Mouse (Mus musculus) limb, embryonic 12.5 days (tissue): ENCODE data around the gene Itpr2. TPM values are rescaled to one million over a fixed set of nuclear protein-coding genes. Genes with fewer than 3 reads are reported as not detected.

Experiments
- ATAC-seq: fragments of 200-750 bp; cut with Nextera tagmentation; 2 replicates; pipeline ENCODE4 v1.8.0; 2017; ENCODE audit warnings: low read depth, moderate TSS enrichment; ENCODE audit not compliant: insufficient number of reproducible peaks, insufficient read depth, low FRiP score, low TSS enrichment
- H3K27ac ChIP-seq: fragments of 300-500 bp; sonication (generic); 2 replicates; pipeline ENCODE4 v1.5.1; 2016; ENCODE audit warnings: mild to moderate bottlenecking, moderate library complexity
- H3K27me3 ChIP-seq: fragments of 300-500 bp; sonication (generic); 2 replicates; pipeline ENCODE4 v1.6.1; 2016; ENCODE audit warnings: mild to moderate bottlenecking, moderate library complexity
- H3K36me3 ChIP-seq: fragments of 300-500 bp; sonication (generic); 2 replicates; pipeline ENCODE4 v1.6.1; 2016; ENCODE audit warnings: mild to moderate bottlenecking, moderate library complexity
- H3K4me1 ChIP-seq: fragments of 300-500 bp; sonication (generic); replicated peaks from 2 replicates; pipeline ENCODE4 v1.6.1; 2016
- H3K4me2 ChIP-seq: fragments of 300-500 bp; sonication (generic); 2 replicates; pipeline ENCODE4 v1.6.1; 2016; ENCODE audit warnings: mild to moderate bottlenecking, moderate library complexity
- H3K4me3 ChIP-seq: fragments of 300-500 bp; sonication (generic); replicated peaks from 2 replicates; pipeline ENCODE4 v1.5.1; 2016; ENCODE audit warnings: mild to moderate bottlenecking
- H3K9ac ChIP-seq: fragments of 300-500 bp; sonication (generic); replicated peaks from 2 replicates; pipeline ENCODE4 v1.6.1; 2016; ENCODE audit warnings: mild to moderate bottlenecking, moderate library complexity
- H3K9me3 ChIP-seq: fragments of 300-500 bp; sonication (generic); 2 replicates; pipeline ENCODE4 v1.6.1; 2016; ENCODE audit warnings: mild to moderate bottlenecking, moderate library complexity
- WGBS: fragments of 180-500 bp; shearing (Covaris S2); methylation state at CpG from one replicate; pipeline ENCODE4 v1.1.7; 2016; 5-methylcytosine and 5-hydroxymethylcytosine counted together
- polyA plus RNA-seq: library from polyadenylated mRNA; unstranded; fragments of >200 nt; fragmentation: Nextera tagmentation; extraction: Ambion mirVana; gene quantifications from 2 replicates; pipeline ENCODE4 v1.2.1, GENCODE M21; 2016

Itpr2 gene
- polyA plus RNA-seq, 1 experiment from 2014 or later = 7.0 TPM

DNA sequence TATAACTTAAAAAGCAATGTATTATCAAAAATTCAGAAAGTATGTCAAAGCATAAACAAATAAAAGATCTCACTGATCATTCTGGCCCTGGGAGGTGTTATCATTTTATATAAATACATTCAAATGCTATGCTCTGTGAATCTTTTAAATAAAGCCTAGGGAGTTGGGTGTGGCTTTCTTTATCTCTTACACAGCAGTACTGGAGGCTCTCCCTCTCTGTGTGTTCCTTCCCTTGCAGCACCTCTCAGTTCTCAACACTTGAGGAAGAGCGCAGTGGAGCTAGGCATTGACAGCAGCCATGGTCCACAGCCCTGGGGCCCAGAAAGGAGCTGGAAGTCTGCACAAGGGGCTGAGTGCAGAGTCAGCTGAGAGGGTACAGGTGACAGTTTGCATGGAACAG, 192.7 kb downstream of the Itpr2 start:
- Histone ChIP-seq H3K27me3 (no peaks in the 10 kb centered on the region), H3K27ac (no peak overlapping the region), H3K9ac (no peak overlapping the region), H3K4me3 (no peak overlapping the region), H3K4me2 (no peak overlapping the region), H3K4me1 (0 out of 2 replicates have a peak, but pooled peaks cover 4% of the 10 kb centered on the region), H3K36me3 (no peaks in the 10 kb centered on the region), H3K9me3 (no peaks in the 10 kb centered on the region)
- WGBS = 83% methylated on average over 1 of the region's 1 CpGs
- no peak for ATAC-seq

GRCm38 (mm10) chr6:146305995-146306394, 196.0 kb downstream of the Itpr2 start:
- WGBS = 78% methylated on average over 3 of the region's 3 CpGs
- Histone ChIP-seq H3K9ac (no peak overlapping the region), H3K27ac (no peak overlapping the region), H3K4me1 (peaks cover 9% of the 10 kb centered on the region; the same call in 1 of the 2 replicates), H3K27me3 (no peaks in the 10 kb centered on the region), H3K4me3 (no peak overlapping the region), H3K36me3 (no peaks in the 10 kb centered on the region), H3K9me3 (no peaks in the 10 kb centered on the region), H3K4me2 (no peak overlapping the region)
- no peak for ATAC-seq

DNA sequence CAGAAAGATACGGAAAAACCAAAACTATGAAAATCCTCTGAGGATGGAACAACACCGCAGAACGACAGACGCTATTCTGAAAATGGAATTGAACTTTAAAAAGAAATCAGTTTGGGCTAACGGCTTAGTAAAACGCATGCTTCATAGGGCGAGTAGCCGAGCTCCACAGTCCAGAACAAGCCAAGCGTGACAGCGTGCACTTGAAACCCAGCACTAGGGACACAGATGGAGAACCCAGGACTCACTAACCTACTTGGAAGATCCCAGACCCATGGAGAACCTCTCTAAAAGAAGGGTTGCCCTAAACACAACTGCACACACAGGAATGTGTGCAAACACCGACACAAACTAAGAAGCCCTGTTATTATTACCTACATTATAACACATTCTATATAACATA, 197.9 kb downstream of the Itpr2 start:
- peaks cover 4% of the 10 kb centered on the region; the same call in 1 of the 2 replicates for H3K4me1 ChIP-seq
- no peak overlapping the region for H3K9ac ChIP-seq
- no peak overlapping the region for H3K27ac ChIP-seq
- H3K4me3 ChIP-seq = no peak overlapping the region
- H3K27me3 ChIP-seq = no peaks in the 10 kb centered on the region
- H3K4me2 ChIP-seq = no peak overlapping the region
- no peak for ATAC-seq
- H3K36me3 ChIP-seq = no peaks in the 10 kb centered on the region
- H3K9me3 ChIP-seq = no peaks in the 10 kb centered on the region
- WGBS = 95% methylated on average over 11 of the region's 11 CpGs

DNA sequence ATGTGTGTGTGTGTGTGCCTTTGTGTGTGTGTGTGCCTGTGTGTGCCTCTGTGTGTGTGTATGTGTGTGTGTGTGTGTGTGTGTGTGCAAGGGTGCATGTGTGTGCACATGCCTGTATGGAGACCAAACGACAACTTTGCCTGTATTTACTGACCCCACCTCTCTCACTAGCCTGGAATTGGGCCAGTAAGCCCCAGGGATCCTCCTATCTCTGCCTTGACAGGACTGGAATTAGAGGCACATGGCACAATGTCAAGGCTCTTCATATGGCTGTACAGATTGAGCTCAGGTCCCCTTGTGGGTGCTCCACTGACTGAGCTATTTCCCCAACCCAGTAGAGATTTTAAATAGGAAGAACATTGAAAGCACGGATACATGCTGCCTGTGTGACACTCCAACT, 198.7 kb downstream of the Itpr2 start:
- 83% methylated on average over 2 of the region's 2 CpGs for WGBS
- ATAC-seq = no peak

GRCm38 (mm10) chr6:146302574-146303130, 199.4 kb downstream of the Itpr2 start:
- ATAC-seq = no peak
- no peak overlapping the region for H3K4me2 ChIP-seq
- no peak overlapping the region for H3K27ac ChIP-seq
- H3K9ac ChIP-seq = no peak overlapping the region
- no peaks in the 10 kb centered on the region for H3K36me3 ChIP-seq
- H3K4me1 ChIP-seq = peaks cover 4% of the 10 kb centered on the region; the same call in 1 of the 2 replicates
- 72% methylated on average over 8 of the region's 8 CpGs for WGBS
- no peak overlapping the region for H3K4me3 ChIP-seq
- H3K27me3 ChIP-seq = no peaks in the 10 kb centered on the region
- no peaks in the 10 kb centered on the region for H3K9me3 ChIP-seq

More for the DNA sequence above, 198.7 kb downstream of the Itpr2 start:
- H3K27me3 ChIP-seq = no peaks in the 10 kb centered on the region
- no peak overlapping the region for H3K4me3 ChIP-seq
- no peak overlapping the region for H3K27ac ChIP-seq
- H3K36me3 ChIP-seq = no peaks in the 10 kb centered on the region
- no peak overlapping the region for H3K4me2 ChIP-seq
- no peaks in the 10 kb centered on the region for H3K9me3 ChIP-seq
- H3K4me1 ChIP-seq = peaks cover 4% of the 10 kb centered on the region; the same call in 1 of the 2 replicates
- H3K9ac ChIP-seq = no peak overlapping the region

DNA sequence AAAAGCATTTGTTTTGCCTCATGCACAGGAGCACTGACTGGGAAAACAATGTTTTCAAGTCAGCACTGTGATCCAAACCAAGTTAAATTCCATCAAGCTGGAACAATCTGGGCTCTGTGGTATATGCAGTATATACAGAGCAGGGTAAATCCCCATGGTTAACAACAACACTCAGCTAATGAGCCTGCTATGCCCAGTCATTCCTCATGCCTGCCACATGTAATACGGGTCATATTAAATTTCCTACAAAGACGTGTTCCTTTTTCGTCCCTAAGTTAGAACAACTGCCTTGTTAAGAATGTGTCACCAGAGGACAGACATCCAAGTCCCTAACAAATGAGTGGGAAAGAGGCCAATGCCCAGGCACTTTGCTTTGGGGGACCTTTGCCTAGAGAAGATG, 199.9 kb downstream of the Itpr2 start:
- Histone ChIP-seq H3K4me2 (no peak overlapping the region), H3K36me3 (no peaks in the 10 kb centered on the region), H3K27me3 (no peaks in the 10 kb centered on the region), H3K9ac (no peak overlapping the region), H3K27ac (no peak overlapping the region), H3K4me3 (no peak overlapping the region), H3K4me1 (peaks cover 4% of the 10 kb centered on the region; the same call in 1 of the 2 replicates), H3K9me3 (no peaks in the 10 kb centered on the region)
- WGBS = 38% methylated on average over 3 of the region's 3 CpGs
- ATAC-seq = 0 out of 2 replicates have a peak, but pooled peaks have one; percentile 56

DNA sequence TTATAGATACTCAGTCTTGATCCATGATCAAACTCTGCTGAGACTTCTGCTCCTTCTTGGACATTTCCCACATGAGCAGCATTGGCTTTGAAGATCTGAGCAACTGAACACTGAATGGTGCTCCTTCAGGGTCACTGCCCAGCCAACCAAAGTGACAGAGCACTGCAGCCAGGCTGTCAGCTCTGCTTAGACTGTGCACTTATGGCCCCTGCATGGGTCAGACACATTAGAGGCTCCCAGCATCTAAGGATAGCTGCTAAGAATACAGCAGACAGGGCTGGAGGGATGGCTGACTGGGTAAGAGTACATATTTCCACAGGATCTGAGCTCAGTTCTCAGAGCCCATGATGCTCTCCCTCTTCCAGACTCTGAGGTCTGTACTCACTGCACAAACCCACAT, 201.1 kb downstream of the Itpr2 start:
- Histone ChIP-seq H3K4me1 (peaks cover 4% of the 10 kb centered on the region; the same call in 1 of the 2 replicates), H3K4me3 (no peak overlapping the region), H3K4me2 (no peak overlapping the region), H3K27me3 (no peaks in the 10 kb centered on the region), H3K36me3 (no peaks in the 10 kb centered on the region), H3K27ac (no peak overlapping the region; the same call in 1 of the 2 replicates), H3K9ac (no peak overlapping the region), H3K9me3 (no peaks in the 10 kb centered on the region)
- no peak for ATAC-seq

DNA sequence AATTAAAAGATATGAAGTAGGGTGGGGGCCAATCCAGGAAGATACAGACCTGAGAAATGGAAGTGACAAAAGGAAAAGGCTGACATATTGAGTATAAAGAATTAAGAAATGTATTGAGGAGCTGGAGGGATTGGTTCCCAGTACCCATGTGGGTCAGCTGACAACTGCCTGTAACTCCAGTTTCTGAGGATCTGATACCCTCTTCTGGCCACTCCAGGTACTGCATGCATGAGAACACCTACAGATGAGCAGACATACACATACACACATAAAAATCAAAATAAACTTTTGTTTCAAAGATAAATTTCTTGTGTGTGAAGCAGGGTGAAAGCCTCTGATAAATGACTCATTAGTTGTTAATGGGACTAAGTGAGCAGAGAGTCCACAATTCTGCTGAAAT, 203.3 kb downstream of the Itpr2 start:
- Histone ChIP-seq H3K36me3 (no peaks in the 10 kb centered on the region), H3K27ac (no peak overlapping the region), H3K4me3 (no peak overlapping the region), H3K4me2 (no peak overlapping the region), H3K4me1 (peaks cover 7% of the 10 kb centered on the region; the same call in 1 of the 2 replicates), H3K9ac (no peak overlapping the region), H3K9me3 (no peaks in the 10 kb centered on the region), H3K27me3 (no peaks in the 10 kb centered on the region)
- ATAC-seq = no peak

DNA sequence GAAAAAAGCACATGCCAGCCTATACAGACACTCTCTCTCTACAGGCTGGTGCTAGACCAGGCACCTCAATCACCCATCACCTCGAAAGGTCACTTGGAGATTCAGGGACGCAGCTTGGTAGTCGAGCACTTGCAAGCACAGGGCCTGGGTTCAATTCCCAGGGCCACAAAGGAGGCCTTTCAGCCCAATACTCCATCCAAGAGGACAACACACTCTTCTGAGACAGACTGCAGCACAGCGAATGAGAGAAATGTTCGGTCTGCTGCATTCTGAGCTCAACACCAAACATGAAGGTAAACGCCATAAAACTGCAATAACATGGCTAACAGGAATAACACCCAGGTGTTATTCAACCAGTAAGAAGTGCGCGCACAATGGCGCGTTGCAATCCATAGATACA, 211.0 kb downstream of the Itpr2 start:
- no peak overlapping the region for H3K4me2 ChIP-seq
- 93% methylated on average over 10 of the region's 10 CpGs for WGBS
- no peak overlapping the region for H3K9ac ChIP-seq
- H3K27ac ChIP-seq = no peak overlapping the region
- no peaks in the 10 kb centered on the region for H3K36me3 ChIP-seq
- ATAC-seq = no peak
- H3K9me3 ChIP-seq = 0 out of 2 replicates have a peak, but pooled peaks cover 5% of the 10 kb centered on the region
- 0 out of 2 replicates have a peak, but pooled peaks cover 3% of the 10 kb centered on the region for H3K4me1 ChIP-seq
- no peaks in the 10 kb centered on the region for H3K27me3 ChIP-seq
- no peak overlapping the region for H3K4me3 ChIP-seq

GRCm38 (mm10) chr6:146289801-146290200, 212.2 kb downstream of the Itpr2 start:
- Histone ChIP-seq H3K4me3 (no peak overlapping the region), H3K27me3 (no peaks in the 10 kb centered on the region), H3K36me3 (no peaks in the 10 kb centered on the region), H3K4me2 (no peak overlapping the region), H3K9ac (no peak overlapping the region), H3K4me1 (0 out of 2 replicates have a peak, but pooled peaks cover 3% of the 10 kb centered on the region), H3K27ac (0 out of 2 replicates have a peak overlapping the region, but pooled peaks have one; percentile 45), H3K9me3 (0 out of 2 replicates have a peak, but pooled peaks cover 5% of the 10 kb centered on the region)
- 60% methylated on average over 10 of the region's 10 CpGs for WGBS
- ATAC-seq = no peak

GRCm38 (mm10) chr6:146288266-146288665, 213.8 kb downstream of the Itpr2 start:
- H3K4me1 ChIP-seq = peaks cover 2% of the 10 kb centered on the region; the same call in 1 of the 2 replicates
- no peak overlapping the region for H3K27ac ChIP-seq
- no peak for ATAC-seq
- no peaks in the 10 kb centered on the region for H3K27me3 ChIP-seq
- H3K9me3 ChIP-seq = 0 out of 2 replicates have a peak, but pooled peaks cover 5% of the 10 kb centered on the region
- no peaks in the 10 kb centered on the region for H3K36me3 ChIP-seq
- no peak overlapping the region for H3K4me3 ChIP-seq
- no peak overlapping the region for H3K4me2 ChIP-seq
- no peak overlapping the region for H3K9ac ChIP-seq
- 87% methylated on average over 5 of the region's 5 CpGs for WGBS
